Mouse (Mus musculus): ENCODE measurements around the gene Trnau1ap. TPM values are rescaled to one million over a fixed set of nuclear protein-coding genes. Genes with fewer than 3 reads are reported as not detected.
"Not testable (repeated sequence)": the region's sequence is repeated elsewhere in the genome, so short reads cannot be mapped to it uniquely, and the experiment has no call there.

Trnau1ap gene
- polyA plus RNA-seq, 1 experiment from 2014 or later, result 71.5 TPM

GRCm38 (mm10) chr4:132295696-132296390 lies 33.5 kb downstream of the Trnau1ap start:
- H3K4me3 ChIP-seq (ENCODE audit: low read length), result no peak overlapping the region
- H3K9ac ChIP-seq (ENCODE audit: low read length), result no peak overlapping the region
- WGBS, result 46% methylated on average over 8 of the region's 8 CpGs
- no peaks in the 10 kb centered on the region for H3K4me1 ChIP-seq (ENCODE audit: control insufficient read depth, insufficient read depth, low read length)
- H3K4me2 ChIP-seq (ENCODE audit: low read depth, low read length), result no peak overlapping the region
- peaks cover 5% of the 10 kb centered on the region for H3K9me3 ChIP-seq (replicated peaks; ENCODE audit: control insufficient read depth, low read length)
- H3K36me3 ChIP-seq (ENCODE audit: control insufficient read depth, insufficient read depth), result peaks cover 12% of the 10 kb centered on the region
- H3K27me3 ChIP-seq (ENCODE audit: control insufficient read depth, insufficient read depth, low read length), result no peaks in the 10 kb centered on the region
- no peak overlapping the region for H3K27ac ChIP-seq (ENCODE audit: low read length)
- no peak for ATAC-seq (replicated peaks; ENCODE audit: extremely low read depth, insufficient read depth, low FRiP score)

GRCm38 (mm10) chr4:132293682-132294240 lies 35.6 kb downstream of the Trnau1ap start:
- ATAC-seq (replicated peaks; ENCODE audit: extremely low read depth, insufficient read depth, low FRiP score), result 0 out of 2 replicates have a peak, but pooled peaks have one; percentile 14
- no peak overlapping the region for H3K27ac ChIP-seq (ENCODE audit: low read length)
- no peak overlapping the region for H3K4me2 ChIP-seq (ENCODE audit: low read depth, low read length)
- 72% methylated on average over 7 of the region's 7 CpGs for WGBS
- H3K9me3 ChIP-seq (replicated peaks; ENCODE audit: control insufficient read depth, low read length), result peaks cover 5% of the 10 kb centered on the region
- no peak overlapping the region for H3K4me3 ChIP-seq (ENCODE audit: low read length)
- H3K9ac ChIP-seq (ENCODE audit: low read length), result no peak overlapping the region
- no peaks in the 10 kb centered on the region for H3K4me1 ChIP-seq (ENCODE audit: control insufficient read depth, insufficient read depth, low read length)
- H3K36me3 ChIP-seq (ENCODE audit: control insufficient read depth, insufficient read depth), result peaks cover 19% of the 10 kb centered on the region
- no peaks in the 10 kb centered on the region for H3K27me3 ChIP-seq (ENCODE audit: control insufficient read depth, insufficient read depth, low read length)

- WGBS, result 40% methylated on average over 4 of the region's 4 CpGs
- Histone ChIP-seq H3K4me3 (ENCODE audit: low read length) (no peak overlapping the region), H3K9ac (ENCODE audit: low read length) (no peak overlapping the region), H3K9me3 (replicated peaks; ENCODE audit: control insufficient read depth, low read length) (peaks cover 5% of the 10 kb centered on the region), H3K27me3 (ENCODE audit: control insufficient read depth, insufficient read depth, low read length) (no peaks in the 10 kb centered on the region), H3K4me1 (ENCODE audit: control insufficient read depth, insufficient read depth, low read length) (no peaks in the 10 kb centered on the region), H3K36me3 (ENCODE audit: control insufficient read depth, insufficient read depth) (peaks cover 19% of the 10 kb centered on the region), H3K4me2 (ENCODE audit: low read depth, low read length) (no peak overlapping the region), H3K27ac (ENCODE audit: low read length) (no peak overlapping the region)
- no peak for ATAC-seq (replicated peaks; ENCODE audit: extremely low read depth, insufficient read depth, low FRiP score)
Measured at GRCm38 (mm10) chr4:132292988-132293387, 36.4 kb downstream of the Trnau1ap start.

- 83% methylated on average over 12 of the region's 12 CpGs for WGBS
- Histone ChIP-seq H3K36me3 (ENCODE audit: control insufficient read depth, insufficient read depth) (peaks cover 28% of the 10 kb centered on the region), H3K27me3 (ENCODE audit: control insufficient read depth, insufficient read depth, low read length) (no peaks in the 10 kb centered on the region), H3K4me3 (ENCODE audit: low read length) (no peak overlapping the region), H3K9ac (ENCODE audit: low read length) (no peak overlapping the region), H3K27ac (ENCODE audit: low read length) (no peak overlapping the region), H3K9me3 (replicated peaks; ENCODE audit: control insufficient read depth, low read length) (peaks cover 5% of the 10 kb centered on the region), H3K4me2 (ENCODE audit: low read depth, low read length) (no peak overlapping the region), H3K4me1 (ENCODE audit: control insufficient read depth, insufficient read depth, low read length) (no peaks in the 10 kb centered on the region)
- no peak for ATAC-seq (replicated peaks; ENCODE audit: extremely low read depth, insufficient read depth, low FRiP score)
Measured at GRCm38 (mm10) chr4:132291624-132292335, 37.6 kb downstream of the Trnau1ap start.

DNA sequence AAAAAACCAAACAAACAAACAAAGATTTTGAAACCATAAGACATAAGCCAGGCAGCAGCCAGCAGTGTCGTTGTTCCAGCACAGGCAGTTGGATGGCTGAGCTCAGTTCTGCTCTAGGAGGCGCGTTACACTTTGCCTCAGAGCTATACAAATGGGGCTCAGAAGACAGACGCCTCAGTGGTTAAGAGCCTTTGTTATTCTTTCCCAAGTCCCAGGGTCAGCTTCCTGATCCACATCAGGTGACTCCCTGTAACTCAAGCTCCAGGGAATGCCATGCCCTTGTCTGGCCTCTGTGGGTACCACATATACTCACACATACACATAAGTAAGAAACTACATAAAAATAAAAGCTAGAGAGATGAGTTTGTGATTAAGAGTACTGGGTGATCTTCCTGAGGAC lies 38.3 kb downstream of the Trnau1ap start:
- 94% methylated on average over 4 of the region's 4 CpGs for WGBS
- Histone ChIP-seq H3K27ac (ENCODE audit: low read length) (no peak overlapping the region), H3K36me3 (ENCODE audit: control insufficient read depth, insufficient read depth) (peaks cover 30% of the 10 kb centered on the region), H3K27me3 (ENCODE audit: control insufficient read depth, insufficient read depth, low read length) (no peaks in the 10 kb centered on the region), H3K9ac (ENCODE audit: low read length) (no peak overlapping the region), H3K9me3 (replicated peaks; ENCODE audit: control insufficient read depth, low read length) (peaks cover 5% of the 10 kb centered on the region), H3K4me1 (ENCODE audit: control insufficient read depth, insufficient read depth, low read length) (no peaks in the 10 kb centered on the region), H3K4me3 (ENCODE audit: low read length) (no peak overlapping the region), H3K4me2 (ENCODE audit: low read depth, low read length) (no peak overlapping the region)
- no peak for ATAC-seq (replicated peaks; ENCODE audit: extremely low read depth, insufficient read depth, low FRiP score)

DNA sequence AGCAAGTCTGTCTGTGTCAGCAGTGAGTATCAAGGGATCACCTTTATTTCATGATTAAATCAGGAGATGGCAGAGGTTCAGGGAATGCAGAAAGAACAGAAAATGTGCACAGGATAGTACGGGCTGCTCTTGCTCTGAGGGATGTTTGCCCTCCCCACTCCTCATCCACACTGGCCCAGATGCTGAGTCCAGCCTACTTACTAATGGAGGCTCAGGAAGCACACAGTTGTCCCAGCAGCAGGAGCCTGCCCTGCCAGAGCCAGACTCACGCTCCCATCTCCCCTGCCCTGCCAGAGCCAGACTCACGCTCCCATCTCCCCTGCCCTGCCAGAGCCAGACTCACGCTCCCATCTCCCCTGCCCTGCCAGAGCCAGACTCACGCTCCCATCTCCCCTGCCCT lies 40.5 kb downstream of the Trnau1ap start:
- peaks cover 44% of the 10 kb centered on the region for H3K36me3 ChIP-seq (ENCODE audit: control insufficient read depth, insufficient read depth)
- WGBS, result 56% methylated on average over 3 of the region's 5 CpGs
- ATAC-seq (replicated peaks; ENCODE audit: extremely low read depth, insufficient read depth, low FRiP score), result not testable (repeated sequence)

GRCm38 (mm10) chr4:132275949-132276348 lies 53.4 kb downstream of the Trnau1ap start:
- Histone ChIP-seq H3K4me2 (ENCODE audit: low read depth, low read length) (no peak overlapping the region), H3K27ac (ENCODE audit: low read length) (no peak overlapping the region), H3K36me3 (ENCODE audit: control insufficient read depth, insufficient read depth) (no peaks in the 10 kb centered on the region), H3K9ac (ENCODE audit: low read length) (no peak overlapping the region), H3K4me1 (ENCODE audit: control insufficient read depth, insufficient read depth, low read length) (peaks cover 10% of the 10 kb centered on the region), H3K9me3 (replicated peaks; ENCODE audit: control insufficient read depth, low read length) (no peaks in the 10 kb centered on the region), H3K27me3 (ENCODE audit: control insufficient read depth, insufficient read depth, low read length) (no peaks in the 10 kb centered on the region), H3K4me3 (ENCODE audit: low read length) (no peak overlapping the region)
- no peak for ATAC-seq (replicated peaks; ENCODE audit: extremely low read depth, insufficient read depth, low FRiP score)
- WGBS, result 80% methylated on average over 3 of the region's 3 CpGs

More for the DNA sequence above, 40.5 kb downstream of the Trnau1ap start:
- not testable (repeated sequence) for H3K27ac ChIP-seq (ENCODE audit: low read length); H3K27me3 ChIP-seq (ENCODE audit: control insufficient read depth, insufficient read depth, low read length); H3K9me3 ChIP-seq (replicated peaks; ENCODE audit: control insufficient read depth, low read length); H3K9ac ChIP-seq (ENCODE audit: low read length); H3K4me2 ChIP-seq (ENCODE audit: low read depth, low read length); H3K4me3 ChIP-seq (ENCODE audit: low read length); H3K4me1 ChIP-seq (ENCODE audit: control insufficient read depth, insufficient read depth, low read length)

DNA sequence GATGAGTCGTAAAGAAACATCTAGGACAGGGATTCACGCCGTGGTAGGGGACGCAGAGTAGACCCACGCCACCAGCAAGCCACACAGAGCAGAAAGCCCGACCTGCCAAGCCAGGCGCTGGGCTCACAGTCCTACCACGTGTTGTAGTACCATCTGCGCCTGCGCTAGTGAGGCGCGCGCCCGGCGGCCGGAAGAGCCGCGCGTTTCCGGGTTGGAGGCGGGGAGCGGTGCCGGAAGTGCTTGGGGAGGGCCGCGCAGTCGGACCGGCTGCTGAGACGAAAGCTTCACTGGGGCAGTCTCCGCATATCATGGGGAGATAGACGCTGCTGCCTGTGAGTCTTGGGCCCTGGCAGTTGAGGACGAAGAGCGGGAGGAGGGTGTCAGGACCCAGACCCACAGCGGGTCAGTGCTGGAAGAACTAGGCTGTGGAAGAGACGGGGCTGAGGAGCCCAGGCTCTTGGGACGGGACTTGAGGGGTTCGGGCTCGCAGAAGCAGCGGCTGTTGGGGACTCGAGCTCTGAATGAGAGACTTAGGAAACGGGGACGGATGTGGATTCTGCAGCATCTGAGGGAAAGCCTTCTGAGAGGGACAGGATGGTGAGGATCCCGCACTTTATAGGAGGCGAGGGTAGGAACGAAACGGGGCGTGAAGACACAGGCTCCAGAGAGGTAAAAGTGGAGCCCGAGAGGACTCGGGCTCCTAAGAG lies 55.0 kb downstream of the Trnau1ap start, which contains the start of gene Taf12:
TSS of gene Taf12 (plus strand) at position 220 of the 707 bp plus-strand sequence.
- Histone ChIP-seq H3K4me1 (ENCODE audit: control insufficient read depth, insufficient read depth, low read length) (peaks cover 10% of the 10 kb centered on the region), H3K4me3 (ENCODE audit: low read length) (peak within 1 kb of the TSS; percentile 95), H3K9me3 (replicated peaks; ENCODE audit: control insufficient read depth, low read length) (no peaks in the 10 kb centered on the region), H3K4me2 (ENCODE audit: low read depth, low read length) (peak within 1 kb of the TSS; percentile 97), H3K27ac (ENCODE audit: low read length) (peak within 1 kb of the TSS; percentile 96), H3K9ac (ENCODE audit: low read length) (peak within 1 kb of the TSS; percentile 97), H3K27me3 (ENCODE audit: control insufficient read depth, insufficient read depth, low read length) (no peaks in the 10 kb centered on the region), H3K36me3 (ENCODE audit: control insufficient read depth, insufficient read depth) (no peaks in the 10 kb centered on the region)
- ATAC-seq (replicated peaks; ENCODE audit: extremely low read depth, insufficient read depth, low FRiP score), result peak; percentile 89
- under 1% methylated on average over 48 of the region's 48 CpGs for WGBS

All from heart, embryonic 16.5 days (tissue).